Mouse (Mus musculus): ENCODE results near the gene Scmh1. TPM values are rescaled to one million over a fixed set of nuclear protein-coding genes. Genes with fewer than 3 reads are reported as not detected.

Gene Scmh1
- total and polyA plus RNA-seq, 2 experiments from 2014 or later, result 57.3 to 66.8 TPM

- H3K27me3 ChIP-seq (ENCODE audit: insufficient read depth, low read length), result no peaks in the 10 kb centered on the region
- WGBS, result 52% methylated on average over 5 of the region's 5 CpGs
- DNase-seq (ENCODE audit: low spot score) (no peak), ATAC-seq (ENCODE audit: low FRiP score) (no peak)
- 0 out of 2 replicates have a peak, but pooled peaks cover 7% of the 10 kb centered on the region for H3K36me3 ChIP-seq (ENCODE audit: insufficient read depth, low read length)
- no peak overlapping the region for H3K27ac ChIP-seq (ENCODE audit: low read depth, low read length)
- H3K9me3 ChIP-seq (ENCODE audit: low read length), result no peaks in the 10 kb centered on the region
- no peak overlapping the region for H3K4me3 ChIP-seq (ENCODE audit: low read depth, low read length)
- no peak for TF ChIP-seq CTCF (IDR thresholded peaks at IDR 0.05)
- H3K4me2 ChIP-seq (ENCODE audit: low read depth, low read length, poor library complexity, severe bottlenecking), result no peak overlapping the region
- no peak overlapping the region for H3K9ac ChIP-seq (replicated peaks; ENCODE audit: low read length, poor library complexity, severe bottlenecking)
- peaks cover 8% of the 10 kb centered on the region; the same call in 1 of the 2 replicates for H3K4me1 ChIP-seq (ENCODE audit: insufficient read depth, low read length)
Measured at GRCm38 (mm10) chr4:120568005-120568404, 162.9 kb downstream of the Scmh1 start.

GRCm38 (mm10) chr4:120569025-120569424 is 163.9 kb downstream of the Scmh1 start:
- H3K9ac ChIP-seq (replicated peaks; ENCODE audit: low read length, poor library complexity, severe bottlenecking), result peak overlapping the region; percentile 86
- DNase-seq (ENCODE audit: low spot score) (no peak), ATAC-seq (ENCODE audit: low FRiP score) (no peak)
- no peaks in the 10 kb centered on the region for H3K27me3 ChIP-seq (ENCODE audit: insufficient read depth, low read length)
- peak overlapping the region; percentile 73 for H3K4me3 ChIP-seq (ENCODE audit: low read depth, low read length)
- H3K9me3 ChIP-seq (ENCODE audit: low read length), result no peaks in the 10 kb centered on the region
- H3K27ac ChIP-seq (ENCODE audit: low read depth, low read length), result peak overlapping the region; percentile 92; the same call in 1 of the 2 replicates
- WGBS, result 6% methylated on average over 4 of the region's 4 CpGs
- TF ChIP-seq CTCF (IDR thresholded peaks at IDR 0.05), result no peak
- H3K36me3 ChIP-seq (ENCODE audit: insufficient read depth, low read length), result no peaks in the 10 kb centered on the region
- peak overlapping the region; percentile 75 for H3K4me2 ChIP-seq (ENCODE audit: low read depth, low read length, poor library complexity, severe bottlenecking)
- H3K4me1 ChIP-seq (ENCODE audit: insufficient read depth, low read length), result peaks cover 8% of the 10 kb centered on the region; the same call in 1 of the 2 replicates

- peak within 1 kb of the TSS; percentile 75 for H3K4me2 ChIP-seq (ENCODE audit: low read depth, low read length, poor library complexity, severe bottlenecking)
- peak within 1 kb of the TSS; percentile 86 for H3K9ac ChIP-seq (replicated peaks; ENCODE audit: low read length, poor library complexity, severe bottlenecking)
- peak within 1 kb of the TSS; percentile 92 for H3K27ac ChIP-seq (ENCODE audit: low read depth, low read length)
- no peaks in the 10 kb centered on the region for H3K9me3 ChIP-seq (ENCODE audit: low read length)
- no peak for TF ChIP-seq CTCF (IDR thresholded peaks at IDR 0.05)
- peaks cover 8% of the 10 kb centered on the region; the same call in 1 of the 2 replicates for H3K4me1 ChIP-seq (ENCODE audit: insufficient read depth, low read length)
- H3K36me3 ChIP-seq (ENCODE audit: insufficient read depth, low read length), result no peaks in the 10 kb centered on the region
- WGBS, result 0% methylated on average over 91 of the region's 97 CpGs
- H3K27me3 ChIP-seq (ENCODE audit: insufficient read depth, low read length), result no peaks in the 10 kb centered on the region
- ATAC-seq (ENCODE audit: low FRiP score) (peak; percentile 97), DNase-seq (ENCODE audit: low spot score) (peak; percentile 97)
- peak within 1 kb of the TSS; percentile 73 for H3K4me3 ChIP-seq (ENCODE audit: low read depth, low read length)
Measured at GRCm38 (mm10) chr4:120569486-120570437, 164.7 kb downstream of the Scmh1 start, which contains the start of gene Ctps. Gene Ctps (minus strand): TSS chr4:120570276.

GRCm38 (mm10) chr4:120570438-120571069 is 165.5 kb downstream of the Scmh1 start:
- peaks cover 8% of the 10 kb centered on the region; the same call in 1 of the 2 replicates for H3K4me1 ChIP-seq (ENCODE audit: insufficient read depth, low read length)
- no peak for DNase-seq (ENCODE audit: low spot score)
- H3K27ac ChIP-seq (ENCODE audit: low read depth, low read length), result peak overlapping the region; percentile 92
- no peak for TF ChIP-seq CTCF (IDR thresholded peaks at IDR 0.05)
- no peaks in the 10 kb centered on the region for H3K27me3 ChIP-seq (ENCODE audit: insufficient read depth, low read length)
- H3K36me3 ChIP-seq (ENCODE audit: insufficient read depth, low read length), result no peaks in the 10 kb centered on the region
- no peaks in the 10 kb centered on the region for H3K9me3 ChIP-seq (ENCODE audit: low read length)
- ATAC-seq (ENCODE audit: low FRiP score), result peak; percentile 61
- WGBS, result 1% methylated on average over 27 of the region's 27 CpGs
- H3K4me2 ChIP-seq (ENCODE audit: low read depth, low read length, poor library complexity, severe bottlenecking), result peak overlapping the region; percentile 75
- peak overlapping the region; percentile 73 for H3K4me3 ChIP-seq (ENCODE audit: low read depth, low read length)
- peak overlapping the region; percentile 86 for H3K9ac ChIP-seq (replicated peaks; ENCODE audit: low read length, poor library complexity, severe bottlenecking)

GRCm38 (mm10) chr4:120571070-120571464 is 166.0 kb downstream of the Scmh1 start:
- H3K4me2 ChIP-seq (ENCODE audit: low read depth, low read length, poor library complexity, severe bottlenecking), result peak overlapping the region; percentile 75
- peak overlapping the region; percentile 73; the same call in 1 of the 2 replicates for H3K4me3 ChIP-seq (ENCODE audit: low read depth, low read length)
- DNase-seq (ENCODE audit: low spot score) (no peak), ATAC-seq (ENCODE audit: low FRiP score) (no peak)
- WGBS, result 71% methylated on average over 3 of the region's 3 CpGs
- TF ChIP-seq CTCF (IDR thresholded peaks at IDR 0.05), result no peak
- H3K27ac ChIP-seq (ENCODE audit: low read depth, low read length), result peak overlapping the region; percentile 92
- H3K9me3 ChIP-seq (ENCODE audit: low read length), result no peaks in the 10 kb centered on the region
- peaks cover 8% of the 10 kb centered on the region; the same call in 1 of the 2 replicates for H3K4me1 ChIP-seq (ENCODE audit: insufficient read depth, low read length)
- no peaks in the 10 kb centered on the region for H3K36me3 ChIP-seq (ENCODE audit: insufficient read depth, low read length)
- H3K27me3 ChIP-seq (ENCODE audit: insufficient read depth, low read length), result no peaks in the 10 kb centered on the region
- H3K9ac ChIP-seq (replicated peaks; ENCODE audit: low read length, poor library complexity, severe bottlenecking), result no peak overlapping the region

All from midbrain, postnatal 0 days (tissue).